Mouse (Mus musculus) gonadal fat pad, adult 2 months (tissue): Measurements from ENCODE around the gene Tmem140. TPM values are rescaled to one million over a fixed set of nuclear protein-coding genes. Genes with fewer than 3 reads are reported as not detected.

Source experiments
- DNase-seq: peaks from one replicate; pipeline ENCODE4 v3.0.0-alpha.2; 2012; ENCODE audit warnings: low read depth
- polyA plus RNA-seq: library from polyadenylated mRNA; depleted of rRNA; stranded (reverse); fragments of >200 nt; gene quantifications from 2 replicates; pipeline ENCODE4 v1.2.3, GENCODE M21; 2012

Gene Tmem140
- polyA plus RNA-seq, 1 experiment, result 31.4 TPM

DNA sequence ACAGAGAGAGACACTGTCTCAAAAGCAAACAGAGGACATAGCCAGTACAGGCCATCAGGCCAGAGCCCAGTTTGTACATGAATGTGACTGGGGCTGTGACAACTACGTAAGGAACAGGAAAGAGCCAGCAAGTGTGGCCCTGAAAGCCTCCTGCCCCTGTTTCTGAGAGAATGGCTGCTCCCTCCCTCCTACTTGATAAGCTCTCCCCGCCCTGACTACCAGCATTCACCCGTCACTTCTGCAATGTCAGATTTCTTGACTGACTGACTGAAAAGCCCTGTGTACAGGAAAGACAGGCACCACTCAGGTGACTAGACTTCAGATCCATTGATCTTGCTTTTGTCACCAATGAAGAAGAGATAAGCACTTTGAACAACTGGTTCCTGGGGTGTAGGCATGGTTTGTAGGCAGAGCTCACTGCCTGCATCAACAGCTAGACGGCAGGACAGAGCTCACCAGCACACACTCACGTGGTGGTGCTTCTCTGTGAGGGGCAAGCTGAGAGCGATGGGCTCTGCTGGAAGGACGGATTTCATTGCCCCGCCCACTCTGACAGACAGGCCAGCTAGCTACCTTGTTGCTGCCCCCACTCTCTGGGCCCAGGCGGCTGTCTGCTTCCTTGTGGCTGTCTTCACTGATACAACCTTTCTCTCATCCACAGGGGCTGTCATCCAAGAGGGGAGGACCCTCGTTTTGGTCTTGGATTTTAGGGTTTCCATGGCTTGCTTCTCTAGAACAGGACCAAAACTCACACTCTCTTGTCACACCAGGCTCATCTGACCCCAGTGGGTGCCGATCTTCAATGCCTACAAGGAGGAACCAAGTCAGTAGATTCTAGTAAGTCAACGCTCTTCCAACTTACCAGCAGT, 13.3 kb downstream of the Tmem140 start:
- no peak for DNase-seq

DNA sequence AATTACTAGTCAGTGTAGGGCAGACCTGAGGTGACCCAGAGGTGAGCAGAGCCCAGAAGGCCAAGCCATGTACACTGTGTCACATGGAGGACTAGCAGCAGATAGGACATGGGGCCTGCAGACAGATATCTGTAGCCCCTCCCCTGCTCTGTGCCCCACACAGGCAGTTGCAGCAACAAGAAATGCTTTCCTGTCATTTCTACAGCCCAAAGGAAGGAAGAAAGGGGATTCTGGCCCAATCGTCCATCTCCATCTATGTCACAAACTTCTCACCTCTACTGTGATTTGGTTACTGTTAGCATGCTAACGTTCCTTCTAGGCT, 13.8 kb downstream of the Tmem140 start:
- no peak for DNase-seq

DNA sequence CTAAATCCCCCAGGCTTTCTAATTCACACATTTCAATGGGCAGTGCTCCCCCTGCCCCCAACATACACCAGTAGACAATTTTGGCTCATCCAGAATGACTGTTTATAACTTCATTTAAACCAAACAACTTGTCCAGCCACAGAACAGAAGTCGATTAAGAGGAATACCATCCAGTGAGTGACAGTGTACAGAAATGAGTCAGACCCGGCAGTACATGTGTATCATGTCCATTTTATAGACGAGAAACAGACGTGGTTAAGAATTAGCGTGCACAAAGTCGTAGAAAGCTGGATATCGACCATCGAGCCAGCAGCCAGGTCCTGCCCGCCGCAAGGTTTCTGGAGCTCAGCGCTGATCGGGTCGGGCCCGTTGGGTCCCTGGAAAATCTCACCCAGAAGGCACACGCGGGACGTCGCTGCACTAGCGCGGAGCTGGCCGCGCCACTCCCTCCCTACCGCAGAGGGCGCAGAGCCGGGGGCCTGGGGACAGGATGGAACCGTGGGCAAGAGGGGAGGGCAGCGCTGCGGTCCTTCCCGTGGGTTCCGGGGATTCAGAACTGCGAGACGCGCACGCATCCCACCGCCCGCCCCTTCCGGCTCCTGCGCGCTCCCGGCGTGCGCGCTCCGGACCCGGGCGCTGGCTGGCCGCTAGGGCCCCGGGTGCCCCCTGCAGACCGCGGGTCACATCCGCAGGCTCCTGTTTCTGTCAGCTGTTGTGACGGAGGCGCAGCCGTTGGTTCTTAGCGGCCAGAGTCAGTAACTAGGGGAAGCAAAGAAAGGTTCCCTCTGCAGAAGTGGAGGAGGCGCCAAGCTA, 14.8 kb downstream of the Tmem140 start, which contains the start of gene Cyren:
Cyren (minus strand) TSS at position 552 of the 813 bp plus-strand sequence.
- peak; percentile 30 for DNase-seq

DNA sequence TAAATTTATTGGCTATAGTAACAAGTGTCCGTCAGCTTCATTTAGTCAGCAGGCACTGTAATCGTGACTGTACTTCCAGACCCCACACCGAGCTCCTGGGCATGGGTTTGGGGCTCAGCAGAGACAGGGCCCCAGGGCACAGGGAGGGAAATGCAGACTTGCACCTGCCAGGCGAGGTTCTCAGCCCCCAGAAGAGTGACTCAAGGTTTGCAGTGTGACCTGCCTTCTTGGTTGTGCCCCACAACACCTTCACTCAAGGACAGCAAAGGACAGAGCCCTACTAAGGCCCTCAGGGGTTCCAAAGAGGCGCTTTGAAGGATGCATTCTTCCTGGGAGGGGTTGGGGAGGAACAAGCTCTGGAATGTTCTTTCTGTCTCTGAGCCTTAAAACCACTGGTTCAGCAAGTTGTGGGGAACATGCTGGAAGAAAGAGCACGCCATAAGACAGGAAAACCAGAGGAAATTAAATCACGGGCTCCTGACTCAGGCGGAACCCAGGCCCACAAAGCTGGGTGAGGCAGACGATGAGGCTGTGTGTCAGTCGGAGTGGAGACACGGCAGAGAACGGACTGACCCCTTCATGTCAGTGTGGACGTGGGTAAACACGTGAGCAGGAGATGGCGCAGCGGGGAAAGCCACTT, 16.3 kb downstream of the Tmem140 start:
- DNase-seq, result no peak

DNA sequence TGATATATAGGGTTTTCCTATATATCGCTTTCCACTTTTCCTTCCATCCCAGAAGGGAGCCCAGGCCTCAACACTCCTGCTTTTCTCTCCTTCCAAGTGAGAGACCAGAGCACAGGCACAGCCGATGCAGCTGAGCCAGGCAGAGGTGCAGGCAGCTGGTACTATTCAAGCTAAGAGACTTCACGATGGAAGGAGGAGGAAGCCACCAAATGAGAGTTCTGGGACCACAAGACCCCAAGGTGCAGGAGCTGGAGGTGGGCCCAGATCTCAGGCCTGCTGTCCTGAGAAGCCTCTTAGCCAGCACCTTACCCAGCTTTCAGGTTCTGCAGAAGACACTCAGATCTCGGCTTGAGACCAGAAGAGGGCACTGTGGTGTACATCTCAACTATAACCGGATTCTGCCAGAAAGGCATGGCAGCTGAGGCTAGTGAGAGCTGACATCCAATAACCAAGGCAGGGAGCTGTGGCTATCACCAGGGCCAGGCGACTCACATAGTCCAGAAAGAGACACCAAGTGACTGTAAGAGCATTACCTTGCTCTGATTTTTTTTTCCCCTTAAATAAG, 17.0 kb downstream of the Tmem140 start:
- DNase-seq, result no peak

DNA sequence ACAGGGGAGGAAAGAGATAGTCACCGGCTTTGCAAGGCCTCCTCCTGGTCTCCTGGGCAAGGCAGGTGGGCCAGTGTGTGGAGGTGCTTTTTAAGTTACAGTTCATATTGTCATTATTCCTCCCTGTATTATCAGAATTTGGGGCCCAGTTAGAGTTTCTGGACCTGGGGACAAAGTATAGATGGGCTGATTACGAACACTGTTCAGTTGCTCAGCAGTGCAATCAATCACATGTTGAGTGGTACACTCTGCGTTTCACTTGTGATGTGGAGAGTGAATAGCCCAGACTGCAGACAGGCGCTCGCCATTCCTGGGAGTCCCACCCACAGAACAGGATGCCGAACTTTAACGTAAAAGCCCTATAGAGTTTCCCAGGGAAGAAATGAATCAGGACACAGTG, 21.8 kb downstream of the Tmem140 start:
- no peak for DNase-seq

DNA sequence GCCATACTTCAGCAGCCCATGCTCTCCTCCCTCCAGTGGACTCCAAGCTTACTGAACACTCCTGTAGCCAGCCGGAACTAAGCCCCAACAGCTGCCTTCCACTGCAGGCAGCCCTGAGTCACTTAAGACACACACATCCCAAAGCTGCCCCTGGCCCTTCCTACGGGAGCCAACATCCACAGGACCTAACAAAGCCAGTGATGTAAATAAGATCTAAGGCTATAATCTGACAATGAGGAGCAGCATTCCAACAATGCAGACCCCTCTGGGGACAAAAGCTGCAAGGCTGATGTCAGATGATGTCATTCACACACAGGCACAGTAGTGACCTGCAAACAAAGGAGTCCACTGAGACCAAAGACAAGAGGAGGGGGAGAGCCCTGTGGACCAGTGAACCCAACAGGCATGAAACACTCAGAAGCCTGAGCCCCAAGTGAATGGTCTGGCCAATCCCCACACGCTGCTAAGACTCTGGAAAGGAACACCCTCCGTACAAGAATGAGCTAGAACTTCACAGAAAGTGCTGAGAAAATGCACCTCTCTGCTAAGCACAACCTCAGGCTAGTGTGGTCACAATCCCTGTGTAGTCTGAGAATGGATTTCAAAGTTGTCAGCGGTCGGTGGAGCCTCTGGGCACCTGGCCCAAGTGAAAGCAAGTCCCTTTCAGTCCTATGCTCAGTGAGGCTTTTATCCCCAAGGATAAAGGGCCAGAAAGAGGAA, 24.3 kb downstream of the Tmem140 start:
- DNase-seq, result no peak

DNA sequence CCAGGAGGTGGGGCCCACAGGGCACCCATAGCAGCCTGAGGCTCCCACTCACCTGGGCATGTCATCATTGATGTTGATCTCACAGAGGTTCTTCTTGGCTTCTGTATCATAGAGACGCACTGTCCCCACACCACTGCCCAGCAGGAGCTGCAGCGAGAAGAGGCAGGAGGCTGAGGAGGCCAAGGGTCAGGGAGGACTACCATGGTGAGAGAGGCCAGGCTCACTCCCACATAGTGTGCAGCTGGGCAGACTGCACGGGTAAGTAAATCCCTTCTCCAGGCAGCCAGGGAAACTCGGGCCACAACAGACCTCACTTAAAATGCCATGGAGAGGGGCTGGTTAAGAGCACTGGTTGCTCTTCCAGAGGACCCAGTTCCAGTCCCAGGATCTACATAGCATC, 26.2 kb downstream of the Tmem140 start:
- no peak for DNase-seq

DNA sequence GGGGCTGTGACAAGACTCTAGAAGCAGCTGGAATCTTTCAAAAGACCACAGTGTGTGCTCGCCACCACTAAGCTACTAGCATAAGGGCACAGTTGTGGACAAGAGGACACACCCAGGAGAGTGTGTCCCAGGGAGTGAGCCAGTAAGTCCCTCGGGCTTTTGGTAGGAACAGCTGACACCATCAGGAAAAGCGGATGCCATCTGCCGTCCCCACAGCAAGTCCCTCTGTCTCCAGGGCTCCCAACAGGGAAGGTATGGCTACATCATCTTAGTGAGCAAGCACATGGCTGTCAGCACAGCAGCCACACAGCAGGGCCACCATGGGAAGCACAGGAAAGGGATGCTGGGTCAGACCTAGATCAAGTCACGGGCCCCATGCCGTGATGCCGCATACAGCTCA, 32.6 kb downstream of the Tmem140 start:
- DNase-seq, result no peak

DNA sequence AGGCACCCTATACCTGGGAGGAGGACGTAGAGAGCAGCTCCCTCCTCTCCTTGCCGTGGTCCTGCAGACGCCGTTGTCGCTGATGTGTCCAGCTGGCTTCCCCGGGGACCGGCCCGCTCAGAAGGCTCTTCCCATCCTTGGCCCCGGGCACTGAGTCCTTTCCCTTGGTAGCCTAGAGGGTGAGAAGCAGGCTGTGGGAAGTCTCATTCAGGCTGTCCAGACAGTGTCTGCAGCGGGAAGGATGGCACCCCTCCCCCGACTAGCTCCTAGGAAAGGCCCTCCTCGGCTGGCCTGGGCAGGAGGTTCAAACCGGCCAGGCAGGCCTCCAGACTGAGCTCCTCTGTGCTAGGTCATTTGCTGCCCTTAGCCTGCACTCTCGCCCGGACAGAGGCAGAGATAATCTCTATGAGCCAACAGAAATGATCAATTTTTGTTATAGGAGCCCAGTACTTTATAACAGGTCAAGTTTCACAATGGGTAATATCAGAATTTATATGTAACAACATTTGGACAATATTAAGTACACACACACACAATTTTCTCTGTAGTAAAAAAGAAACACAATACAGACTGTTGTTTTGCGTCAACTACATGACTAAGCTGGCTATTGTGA, 33.3 kb downstream of the Tmem140 start:
- no peak for DNase-seq

DNA sequence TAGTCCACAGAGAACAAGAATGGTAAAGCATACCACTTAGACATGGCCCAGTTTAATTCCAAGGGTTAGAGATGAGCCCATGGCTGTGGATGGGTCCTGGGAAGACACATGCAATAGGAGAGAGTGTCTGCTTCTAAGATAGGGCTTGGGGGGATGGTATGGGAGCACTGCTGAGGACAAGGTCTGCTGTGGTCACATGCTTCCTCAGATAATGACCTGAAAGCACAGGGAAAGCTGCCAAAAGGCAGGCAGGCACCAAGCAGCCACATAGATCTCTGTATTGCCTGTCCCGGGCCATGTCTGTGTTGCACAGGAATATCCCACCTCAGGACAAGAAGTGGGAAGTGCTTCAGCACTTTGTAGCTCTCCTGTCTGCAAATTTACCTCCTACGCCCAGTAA, 36.2 kb downstream of the Tmem140 start:
- DNase-seq, result no peak

DNA sequence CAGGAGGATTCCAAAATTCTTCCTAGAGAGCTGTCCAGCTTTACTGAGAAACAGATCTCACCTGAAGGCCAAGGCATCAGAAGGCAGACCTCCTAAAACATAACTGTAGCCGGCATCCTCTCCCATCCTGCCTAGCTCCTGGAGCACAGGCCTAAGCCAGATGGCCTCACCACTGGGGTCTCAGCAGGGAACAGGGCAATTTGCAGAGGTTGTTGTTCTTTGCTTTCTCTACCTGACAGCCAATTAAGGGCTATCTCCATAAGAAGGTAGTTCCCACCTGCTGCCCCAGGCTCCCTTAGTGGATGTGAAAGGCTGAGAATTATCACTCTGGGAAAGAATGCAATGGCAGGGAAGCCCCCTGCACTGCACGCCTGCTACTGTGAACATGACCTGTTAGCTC, 38.0 kb downstream of the Tmem140 start:
- DNase-seq, result no peak

DNA sequence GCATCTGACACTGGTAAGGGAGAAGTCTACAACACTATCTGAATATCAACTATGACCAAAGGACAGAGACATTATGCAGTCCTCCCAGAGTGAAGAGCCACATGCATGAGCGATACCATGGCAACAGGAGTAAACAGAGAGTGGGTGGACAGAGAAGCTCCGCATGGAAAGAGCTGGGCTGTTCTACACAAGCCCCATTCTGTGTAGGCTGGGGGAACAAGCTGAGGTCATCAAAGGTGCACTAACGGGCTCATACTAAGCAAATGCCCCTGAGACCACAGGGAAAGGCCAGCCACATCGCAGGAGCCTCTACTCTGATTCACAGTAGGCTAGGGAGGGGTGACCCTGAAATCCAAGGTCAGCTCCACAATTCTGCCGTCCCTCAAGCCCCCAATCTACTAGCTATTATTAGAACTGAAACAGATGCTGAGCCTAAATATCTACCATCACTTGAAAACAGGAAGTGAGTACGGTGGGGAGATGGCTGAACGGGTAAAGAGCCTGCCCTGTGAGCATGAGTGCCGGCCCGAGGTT, 39.0 kb downstream of the Tmem140 start:
- DNase-seq, result no peak

DNA sequence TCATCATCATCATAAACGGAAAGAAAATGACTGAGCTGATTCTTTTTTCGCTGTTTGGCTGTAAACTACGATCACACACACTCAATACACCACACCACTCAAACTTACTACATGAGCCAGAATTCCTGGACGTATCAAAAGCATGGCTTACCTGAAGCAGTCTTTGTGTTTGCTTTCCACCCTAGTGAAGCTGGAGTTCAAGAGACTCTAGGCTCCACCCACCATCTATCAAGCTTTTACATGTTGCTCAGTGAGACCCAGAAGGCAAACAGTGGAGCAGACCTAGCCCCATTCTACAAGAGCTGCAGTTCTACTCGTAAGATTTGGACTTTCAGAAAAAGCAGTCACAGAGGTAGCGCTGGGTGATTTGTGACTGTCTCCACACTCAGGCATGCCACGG, 39.6 kb downstream of the Tmem140 start:
- DNase-seq, result no peak

DNA sequence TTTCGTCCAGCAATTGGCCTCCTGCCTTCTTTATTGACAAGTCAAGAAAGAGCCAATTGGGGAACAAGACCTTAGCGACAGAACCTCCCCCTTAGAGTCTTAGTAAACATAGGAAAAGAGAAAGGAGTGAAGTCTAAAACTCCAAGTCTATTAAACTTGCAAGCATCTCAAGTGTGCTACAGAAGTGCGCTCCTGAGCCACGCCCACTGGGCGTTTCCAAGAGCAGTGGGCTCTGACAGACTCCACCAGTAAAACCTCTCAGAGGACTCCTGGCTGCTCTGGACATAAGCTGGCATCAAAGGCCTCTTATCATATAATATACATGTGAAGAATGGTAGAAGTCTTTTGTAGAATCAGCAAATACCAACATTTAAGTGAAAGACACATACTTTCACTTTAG, 40.5 kb downstream of the Tmem140 start:
- DNase-seq, result no peak

DNA sequence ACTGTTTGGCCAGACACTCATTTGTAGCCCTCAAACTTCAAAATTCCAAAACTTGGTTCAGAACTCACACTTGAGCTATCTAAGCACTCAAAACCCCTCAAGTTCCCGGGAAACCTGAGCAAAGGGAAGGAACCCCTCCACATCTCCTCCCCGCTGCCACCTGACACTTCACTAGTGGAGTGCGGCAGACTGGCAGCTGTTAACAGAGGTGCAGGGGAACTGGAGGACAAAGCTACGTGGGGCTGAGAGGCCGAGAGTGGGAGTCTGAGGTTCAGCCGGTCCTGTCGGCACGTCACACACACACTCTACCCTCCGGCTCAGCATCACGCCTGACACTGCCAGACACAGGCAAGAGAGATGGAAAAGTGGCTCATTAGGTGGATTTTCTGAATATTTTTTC, 40.9 kb downstream of the Tmem140 start:
- no peak for DNase-seq

DNA sequence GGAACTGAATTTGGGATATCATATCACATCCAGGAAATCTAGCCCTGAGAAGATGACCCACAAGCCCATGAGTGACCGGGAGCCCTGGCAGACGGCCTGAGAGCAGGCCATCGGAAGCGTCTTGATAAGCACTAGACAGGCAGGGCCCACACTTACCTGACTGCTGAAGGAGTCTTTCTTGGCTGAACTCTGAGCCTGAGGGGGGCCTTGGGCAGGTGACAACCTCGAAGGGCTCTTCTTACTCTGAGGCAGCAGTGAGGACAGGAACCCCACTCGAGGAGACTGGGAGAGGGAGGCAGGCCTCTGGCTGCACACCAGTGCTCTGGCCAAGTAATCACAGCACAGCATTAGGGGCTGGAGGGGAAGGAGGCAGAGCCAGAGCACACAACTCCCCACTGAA, 41.4 kb downstream of the Tmem140 start:
- DNase-seq, result no peak

DNA sequence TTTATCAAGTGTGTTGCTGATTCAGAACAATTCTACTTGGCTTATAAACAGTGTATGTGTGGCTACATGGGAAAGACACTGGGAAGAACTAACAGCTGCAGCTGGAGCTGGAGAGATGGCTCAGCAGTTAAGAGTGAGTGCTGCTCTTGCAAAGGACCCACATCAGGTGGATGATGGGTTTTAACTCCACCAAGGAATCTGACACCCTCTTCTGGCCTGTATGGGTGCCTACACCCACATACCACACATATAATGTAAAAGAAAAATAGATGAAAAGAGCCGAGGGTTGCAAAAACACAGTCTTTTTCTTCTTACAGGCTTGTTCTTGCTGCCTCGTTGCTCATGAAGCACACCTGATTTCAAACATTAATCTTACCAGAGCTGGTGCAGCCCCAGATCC, 43.2 kb downstream of the Tmem140 start:
- DNase-seq, result no peak

DNA sequence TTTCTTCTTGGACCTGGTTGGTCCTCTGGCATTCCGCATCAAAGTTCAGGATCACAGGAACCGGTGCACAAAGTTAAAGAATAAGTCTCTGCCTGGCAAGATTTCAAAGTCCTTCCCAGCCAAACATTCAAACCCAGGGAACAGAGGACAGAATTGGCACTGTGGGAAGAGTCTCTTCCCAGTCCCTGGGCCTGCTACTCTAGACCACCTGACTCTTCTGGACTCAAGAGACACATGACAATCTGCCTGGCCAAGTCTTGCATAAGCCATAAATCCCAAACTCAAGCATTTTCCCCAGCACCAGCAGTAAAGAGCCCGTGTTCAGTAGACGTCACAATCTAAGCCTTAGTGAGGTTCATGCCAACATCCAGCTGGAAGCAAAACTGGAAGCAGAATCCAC, 43.7 kb downstream of the Tmem140 start:
- DNase-seq, result no peak

DNA sequence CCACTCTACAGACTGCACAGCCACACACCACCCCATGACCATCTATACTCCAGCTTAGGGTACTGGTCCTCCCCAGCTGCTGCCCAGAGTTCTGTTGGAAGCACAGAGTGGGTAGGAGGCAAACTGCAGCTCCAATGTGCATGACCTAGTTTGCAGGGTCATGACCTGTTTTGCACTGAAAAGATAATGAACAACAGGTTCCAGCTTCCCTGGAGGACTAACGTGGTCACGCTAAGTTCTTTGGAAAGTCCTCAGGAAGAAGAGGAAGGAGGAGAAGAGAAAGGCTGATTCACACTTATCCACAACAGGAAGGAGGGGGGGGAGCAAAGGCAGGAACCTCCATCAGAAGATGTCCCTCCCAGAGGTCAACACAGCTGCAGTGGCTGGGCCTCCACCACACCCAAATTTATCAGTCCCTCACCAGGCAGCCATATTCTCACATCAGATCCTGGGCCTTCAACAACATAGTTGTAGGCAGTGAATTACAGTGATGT, 44.2 kb downstream of the Tmem140 start:
- DNase-seq, result no peak
